Mouse (Mus musculus) limb, embryonic 14.5 days (tissue): Measurements from ENCODE around the gene Gm13420. TPM values are rescaled to one million over a fixed set of nuclear protein-coding genes. Genes with fewer than 3 reads are reported as not detected.

Experiments
- ATAC-seq: fragments of 200-750 bp; cut with Nextera tagmentation; 2 replicates; pipeline ENCODE4 v1.8.0; 2017; ENCODE audit warnings: low read depth, moderate number of reproducible peaks, moderate TSS enrichment; ENCODE audit not compliant: low FRiP score
- DNase-seq: peaks from one replicate; pipeline ENCODE4 v3.0.0-alpha.2; 2015; ENCODE audit warnings: low spot score
- H3K27ac ChIP-seq: fragments of 300-500 bp; sonication (generic); replicated peaks from 2 replicates; pipeline ENCODE4 v1.5.1; 2014; ENCODE audit warnings: low read depth, mild to moderate bottlenecking, low read length, moderate library complexity, mixed read lengths
- H3K27me3 ChIP-seq: fragments of 300-500 bp; sonication (generic); 2 replicates; pipeline ENCODE4 v1.6.1; 2014; ENCODE audit warnings: low read length, mixed read lengths; ENCODE audit not compliant: control insufficient read depth, insufficient read depth
- H3K36me3 ChIP-seq: fragments of 300-500 bp; sonication (generic); 2 replicates; pipeline ENCODE4 v1.6.1; 2014; ENCODE audit warnings: mild to moderate bottlenecking, low read length, moderate library complexity, mixed read lengths; ENCODE audit not compliant: control insufficient read depth, insufficient read depth
- H3K4me1 ChIP-seq: fragments of 300-500 bp; sonication (generic); 2 replicates; pipeline ENCODE4 v1.6.1; 2014; ENCODE audit warnings: antibody characterized with exemption, low read length, mixed read lengths; ENCODE audit not compliant: control insufficient read depth, insufficient read depth
- H3K4me2 ChIP-seq: fragments of 300-500 bp; sonication (generic); replicated peaks from 2 replicates; pipeline ENCODE4 v1.6.1; 2014; ENCODE audit warnings: low read depth, mild to moderate bottlenecking, low read length, moderate library complexity; ENCODE audit not compliant: severe bottlenecking
- H3K4me3 ChIP-seq: fragments of 300-500 bp; sonication (generic); replicated peaks from 2 replicates; pipeline ENCODE4 v1.5.1; 2014; ENCODE audit warnings: low read length
- H3K9ac ChIP-seq: fragments of 300-500 bp; sonication (generic); 2 replicates; pipeline ENCODE4 v1.6.1; 2014; ENCODE audit warnings: mild to moderate bottlenecking, low read depth, low read length, moderate library complexity; ENCODE audit not compliant: severe bottlenecking
- H3K9me3 ChIP-seq: fragments of 300-500 bp; sonication (generic); 2 replicates; pipeline ENCODE4 v1.6.1; 2016; ENCODE audit warnings: low read length; ENCODE audit not compliant: control insufficient read depth
- POLR2A ChIP-seq: fragments of 200-500 bp; IDR thresholded peaks from 2 replicates; pipeline ENCODE4 v1.8.0; 2012; ENCODE audit warnings: inconsistent platforms, mild to moderate bottlenecking, moderate library complexity, borderline replicate concordance; ENCODE audit not compliant: insufficient read depth, insufficient read length; ENCODE audit errors: extremely low read depth
- WGBS: fragments of 180-500 bp; shearing (Covaris S2); extraction: QIAGEN DNeasy Blood & Tissue Kit; methylation state at CpG from one replicate; pipeline ENCODE4 v1.1.7; 2014; 5-methylcytosine and 5-hydroxymethylcytosine counted together
- polyA plus RNA-seq, 2 experiments: library from polyadenylated mRNA; depleted of rRNA in 1 of 2; stranded (reverse) in 1 of 2; unstranded in 1 of 2; fragments of >200 nt; fragmentation: Nextera tagmentation in 1 of 2; extraction: Ambion mirVana in 1 of 2; gene quantifications; 2 replicates each; pipeline versions ENCODE4 v1.2.1 to v1.2.3; 2012 to 2014

Gene Gm13420
- polyA plus RNA-seq, 2 experiments = 0.05 to 0.17 TPM

- no peaks in the 10 kb centered on the region for H3K4me1 ChIP-seq
- H3K9me3 ChIP-seq = no peaks in the 10 kb centered on the region
- no peak overlapping the region for H3K4me3 ChIP-seq
- no peaks in the 10 kb centered on the region for H3K27me3 ChIP-seq
- no peaks in the 10 kb centered on the region for H3K36me3 ChIP-seq
- no peak overlapping the region for H3K9ac ChIP-seq
- 8% methylated on average over 1 of the region's 1 CpGs for WGBS
- peak; percentile 74 for DNase-seq
- H3K27ac ChIP-seq = no peak overlapping the region
- ATAC-seq = no peak
- H3K4me2 ChIP-seq = no peak overlapping the region
- no peak for TF ChIP-seq POLR2A
Observed at GRCm38 (mm10) chr2:29764831-29765230, 13.3 kb upstream of the Gm13420 start.

DNA sequence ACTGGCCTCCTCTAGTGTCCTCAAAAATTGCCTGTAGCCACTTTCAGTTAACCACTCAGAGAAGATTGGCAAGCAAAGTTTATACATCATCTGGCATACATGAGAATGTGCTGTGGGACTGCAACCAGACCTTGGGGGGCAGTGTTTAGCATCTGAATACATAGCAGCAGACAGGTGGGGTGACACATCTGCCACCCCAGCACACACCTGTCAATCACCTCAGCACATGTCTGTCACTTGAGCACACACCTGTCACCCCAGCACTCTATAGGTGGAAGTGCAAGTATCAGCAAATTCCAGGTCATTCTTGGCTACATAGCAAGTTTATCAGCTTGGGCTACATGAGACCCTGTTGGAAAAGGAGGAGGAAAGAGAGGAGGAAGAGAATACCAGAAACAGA, 4.2 kb upstream of the Gm13420 start:
- H3K36me3 ChIP-seq = no peaks in the 10 kb centered on the region
- H3K9me3 ChIP-seq = no peaks in the 10 kb centered on the region
- no peak overlapping the region for H3K27ac ChIP-seq
- TF ChIP-seq POLR2A = no peak
- H3K4me1 ChIP-seq = no peaks in the 10 kb centered on the region
- H3K4me3 ChIP-seq = no peak overlapping the region
- DNase-seq = no peak
- no peak overlapping the region for H3K9ac ChIP-seq
- H3K4me2 ChIP-seq = no peak overlapping the region
- H3K27me3 ChIP-seq = peaks cover 23% of the 10 kb centered on the region
- no peak for ATAC-seq

DNA sequence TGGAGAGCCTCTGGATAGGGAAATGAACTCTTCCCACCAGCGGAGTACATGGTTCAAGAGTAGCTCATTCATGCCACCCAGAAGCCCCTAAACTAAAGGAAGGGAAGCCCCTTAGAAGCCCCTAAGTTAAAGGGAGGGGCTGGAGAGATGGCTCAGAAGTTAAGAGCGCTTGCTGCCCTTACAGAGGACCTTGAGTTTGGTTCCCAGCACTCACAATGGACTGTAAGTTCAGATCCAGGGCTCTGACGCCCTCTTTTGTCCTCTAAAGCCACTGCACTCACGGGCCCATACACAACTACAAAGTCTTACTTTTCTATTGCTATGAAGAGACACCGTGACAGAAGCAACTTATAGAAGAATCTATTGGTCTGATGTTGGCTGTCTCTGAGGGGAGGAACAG, 912 bp upstream of the Gm13420 start:
- no peak overlapping the region for H3K4me3 ChIP-seq
- H3K9ac ChIP-seq = no peak overlapping the region
- no peak overlapping the region for H3K27ac ChIP-seq
- no peaks in the 10 kb centered on the region for H3K4me1 ChIP-seq
- no peaks in the 10 kb centered on the region for H3K9me3 ChIP-seq
- no peak overlapping the region for H3K4me2 ChIP-seq
- ATAC-seq (no peak), DNase-seq (no peak)
- H3K27me3 ChIP-seq = peaks cover 47% of the 10 kb centered on the region
- 89% methylated on average over 5 of the region's 5 CpGs for WGBS
- H3K36me3 ChIP-seq = no peaks in the 10 kb centered on the region
- no peak for TF ChIP-seq POLR2A

GRCm38 (mm10) chr2:29748499-29748898, 3.0 kb downstream of the Gm13420 start:
- DNase-seq (no peak), ATAC-seq (no peak)
- Histone ChIP-seq H3K4me3 (no peak overlapping the region), H3K27ac (no peak overlapping the region), H3K4me2 (no peak overlapping the region), H3K9ac (no peak overlapping the region), H3K27me3 (peaks cover 67% of the 10 kb centered on the region), H3K36me3 (no peaks in the 10 kb centered on the region), H3K4me1 (no peaks in the 10 kb centered on the region), H3K9me3 (no peaks in the 10 kb centered on the region)
- WGBS = 86% methylated on average over 4 of the region's 4 CpGs
- no peak for TF ChIP-seq POLR2A

DNA sequence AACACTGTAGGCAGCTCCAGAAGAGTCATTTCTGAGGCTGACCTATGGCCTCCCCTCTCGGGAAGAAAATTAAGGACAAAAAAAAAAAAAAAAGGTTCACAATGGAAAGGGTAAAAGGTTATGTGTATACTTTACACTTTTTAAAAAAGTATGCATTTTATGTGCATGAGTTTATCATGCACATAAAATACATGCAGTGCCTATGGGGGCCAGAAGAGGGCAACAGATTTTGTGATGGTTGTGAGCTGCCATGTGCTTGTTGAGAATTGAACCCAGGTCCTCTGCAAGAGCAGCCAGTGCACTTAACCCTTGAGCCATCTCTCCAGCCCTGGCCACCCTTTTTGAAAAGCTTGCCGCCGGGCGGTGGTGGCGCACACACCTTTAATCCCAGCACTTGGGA, 3.6 kb downstream of the Gm13420 start:
- no peak overlapping the region for H3K4me3 ChIP-seq
- no peaks in the 10 kb centered on the region for H3K9me3 ChIP-seq
- no peak overlapping the region for H3K27ac ChIP-seq
- no peaks in the 10 kb centered on the region for H3K4me1 ChIP-seq
- no peak overlapping the region for H3K9ac ChIP-seq
- ATAC-seq = no peak
- 53% methylated on average over 5 of the region's 5 CpGs for WGBS
- H3K27me3 ChIP-seq = peaks cover 62% of the 10 kb centered on the region
- no peaks in the 10 kb centered on the region for H3K36me3 ChIP-seq
- no peak for TF ChIP-seq POLR2A
- DNase-seq = no peak
- 0 out of 2 replicates have a peak overlapping the region, but pooled peaks have one; percentile 47 for H3K4me2 ChIP-seq
